7 mouse cellular contexts compared by ENCODE assay signal in genomic region chr9:106686983-106687650, GRCm38 (mm10). TPM values are rescaled to one million over a fixed set of nuclear protein-coding genes. Genes with fewer than 3 reads are reported as not detected.
DNase-seq lines count a peak whose midpoint lies in the region; ATAC-seq lines count a peak whose summit lies in the region.

No protein-coding gene starts in this region.

- H3K4me3 ChIP-seq in limb, embryonic 10.5 days, result 0 out of 2 replicates have a peak overlapping the region, but pooled peaks have one; percentile 3
- no peak overlapping the region for H3K4me3 ChIP-seq in midbrain, embryonic 12.5 days

- H3K27ac ChIP-seq in limb, embryonic 10.5 days, result peak overlapping the region; percentile 21; the same call in 1 of the 2 replicates
- H3K27ac ChIP-seq in midbrain, embryonic 12.5 days (replicated peaks), result no peak overlapping the region

- H3K9me3 ChIP-seq in limb, embryonic 10.5 days (replicated peaks), result no peaks in the 10 kb centered on the region
- H3K9me3 ChIP-seq in midbrain, embryonic 12.5 days, result no peaks in the 10 kb centered on the region

- peaks cover 34% of the 10 kb centered on the region for H3K4me1 ChIP-seq in limb, embryonic 10.5 days
- peaks cover 16% of the 10 kb centered on the region for H3K4me1 ChIP-seq in midbrain, embryonic 12.5 days

- peak overlapping the region; percentile 30 for H3K4me2 ChIP-seq in midbrain, embryonic 12.5 days (replicated peaks)

- peaks cover 13% of the 10 kb centered on the region for H3K36me3 ChIP-seq in limb, embryonic 10.5 days
- no peaks in the 10 kb centered on the region for H3K36me3 ChIP-seq in midbrain, embryonic 12.5 days

- WGBS in limb, embryonic 10.5 days, result 39% methylated on average over 8 of the region's 8 CpGs
- WGBS in midbrain, embryonic 12.5 days, result 38% methylated on average over 8 of the region's 8 CpGs

- no peak overlapping the region for H3K9ac ChIP-seq in midbrain, embryonic 12.5 days (replicated peaks)

- DNase-seq in adipocyte (ENCODE audit: low spot score), result peak; percentile 78
- DNase-seq in cerebellum, postnatal 25 days, result peak; percentile 73 to 85
- peak; percentile 69 for DNase-seq in gastrocnemius, postnatal 10 days
- DNase-seq in hindlimb bud, embryonic 11.5 days (ENCODE audit: extremely low spot score, low read depth, low spot score), result peak; percentile 89
- DNase-seq in limb, embryonic 10.5 days (ENCODE audit: low spot score), result peak; percentile 81
- peak; percentile 49 for DNase-seq in spleen, adult 12 weeks (ENCODE audit: low spot score)

- no peaks in the 10 kb centered on the region for H3K27me3 ChIP-seq in limb, embryonic 10.5 days (ENCODE audit: low read depth, poor library complexity, severe bottlenecking)
- H3K27me3 ChIP-seq in midbrain, embryonic 12.5 days, result no peaks in the 10 kb centered on the region

- ATAC-seq in midbrain, embryonic 12.5 days (ENCODE audit: low FRiP score, low read depth), result peak; percentile 55; the same call in 1 of the 2 replicates

RNA-seq across cellular contexts. Expression of gene Tex264, which starts 1.4 kb away (rescaled TPM):
- total RNA-seq in gastrocnemius, postnatal 10 days (2021), result 10 to 100 TPM; 18.9 to 21.7 TPM
- 22.9 and 32.1 TPM in 2 replicates for polyA plus RNA-seq in limb, embryonic 10.5 days (2016; fragmentation: Nextera tagmentation; extraction: Ambion mirVana)
- polyA plus RNA-seq in midbrain, embryonic 12.5 days (2016; fragmentation: Nextera tagmentation; extraction: Ambion mirVana), result 26.3 and 30.3 TPM in 2 replicates

RNA-seq across cellular contexts. Expression of gene Grm2, which starts 31.2 kb away (rescaled TPM):
- under 1 TPM in 1 of 2 experiments, not detected in 1; 0.09 TPM for total RNA-seq in gastrocnemius, postnatal 10 days (2021)
- polyA plus RNA-seq in limb, embryonic 10.5 days (2016; fragmentation: Nextera tagmentation; extraction: Ambion mirVana), result not detected in 2 replicates
- 9.6 and 10.0 TPM in 2 replicates for polyA plus RNA-seq in midbrain, embryonic 12.5 days (2016; fragmentation: Nextera tagmentation; extraction: Ambion mirVana)

Comparison
In these comparisons a context has a peak if more than half of its experiments do, and no peak if none do; other contexts are left out.
1. RNA of gene Grm2, which starts 31.2 kb away (polyA plus RNA-seq): 9.6 to 10.0 TPM in midbrain, embryonic 12.5 days; not detected in limb, embryonic 10.5 days; every median in the first group is over 10 times any median in the second.
2. Peak in every context shown above with its lines, with median percentiles within 50 percentile points of each other: DNase-seq.